Mouse (Mus musculus) cerebellum, adult 11-12 months (tissue): ENCODE measurements around the gene Vsig10.
A peak's percentile ranks its signal among the peaks of the same experiment; 100 is the strongest.

Experiments
- DNase-seq: peaks from one replicate; pipeline ENCODE4 v3.0.0; 2022

The Vsig10 gene

GRCm38 (mm10) chr5:117388296-117388751 is 69.4 kb downstream of the Vsig10 start:
- peak; percentile 60 for DNase-seq

- DNase-seq, result peak; percentile 90
These were observed 70.0 kb downstream of the Vsig10 start, which contains the start of gene Rfc5 for GRCm38 (mm10) chr5:117388877-117389276. Rfc5 (minus strand) TSS chr5:117389047.

GRCm38 (mm10) chr5:117390895-117391294 is 72.0 kb downstream of the Vsig10 start:
- DNase-seq, result no peak

- DNase-seq, result no peak
These were observed 77.0 kb downstream of the Vsig10 start for GRCm38 (mm10) chr5:117395834-117396233.

- no peak for DNase-seq
These were observed 77.7 kb downstream of the Vsig10 start for GRCm38 (mm10) chr5:117396596-117397014.

- DNase-seq, result no peak
These were observed 78.5 kb downstream of the Vsig10 start for GRCm38 (mm10) chr5:117397371-117397770.

- DNase-seq, result no peak
These were observed 79.2 kb downstream of the Vsig10 start for GRCm38 (mm10) chr5:117398007-117398550.

GRCm38 (mm10) chr5:117399281-117399680 is 80.4 kb downstream of the Vsig10 start:
- DNase-seq, result no peak

GRCm38 (mm10) chr5:117403609-117404008 is 84.7 kb downstream of the Vsig10 start:
- DNase-seq, result no peak
